In genomic region chr1:152804907-152805306, GRCm38 (mm10) we compare ENCODE assay signal across 24 mouse cellular contexts. TPM values are rescaled to one million over a fixed set of nuclear protein-coding genes. Genes with fewer than 3 reads are reported as not detected.
DNase-seq lines count a peak whose midpoint lies in the region; ATAC-seq and TF ChIP-seq lines count a peak whose summit lies in the region.
"Had no signal": no experiment of that assay in that cellular context is flagged by ENCODE, and none has a peak within 500 bp of the region (broad histone marks: within the 10 kb centered on the region; RNA-seq: fewer than 3 reads in every experiment).

No protein-coding gene starts in this region.

- no peak for TF ChIP-seq RAD21 in CH12.LX (IDR thresholded peaks at IDR 0.05; ENCODE audit: low read depth, low read length)

- no peaks in the 10 kb centered on the region for H3K9me3 ChIP-seq in CH12.LX (replicated peaks; ENCODE audit: low read length)
- H3K9me3 ChIP-seq: embryonic facial prominence, embryonic 10.5 days; heart, embryonic 15.5 days; hindbrain, embryonic 10.5 days had no signal

- DNase-seq in heart, adult 11 months = peak; percentile 93
- DNase-seq in heart, postnatal 10 days = no peak
- no peak for DNase-seq in CH12.LX (ENCODE audit: extremely low read depth)
- DNase-seq in lung, adult 18-20 months = no peak
- DNase-seq in spleen, adult 12 weeks (ENCODE audit: low spot score) = no peak
- no peak for DNase-seq in left cerebral cortex, postnatal 10 days (ENCODE audit: extremely low spot score in 1 of 2, low spot score in 2 of 2)
- DNase-seq: adrenal gland, adult 2 months; adrenal gland, postnatal 25 days; cerebellum, adult 11 months; cerebellum, adult 8-10 months; cerebellum, postnatal 25 days; gastrocnemius, postnatal 36 days had no signal

- H3K27ac ChIP-seq in CH12.LX (ENCODE audit: insufficient read depth, low read depth) = no peak overlapping the region
- H3K27ac ChIP-seq: embryonic facial prominence, embryonic 10.5 days; heart, adult 2 months; heart, embryonic 15.5 days; hindbrain, embryonic 10.5 days; hindbrain, embryonic 14.5 days had no signal

- in situ Hi-C loops in CH12.LX (cut with MboI; ENCODE audit: low pct_ligation_motif_present, low pct_unique_long_range_greater_than_20kb, low sequenced_read_pairs) = no loop called here

- intact Hi-C loops in heart, postnatal 10 days (cut with DNase I) = no loop called here
- intact Hi-C loops in left cerebral cortex, postnatal 10 days (cut with DNase I) = no loop called here

- peak; percentile 54 for ATAC-seq in granulocyte monocyte progenitor cell, adult 5-6 weeks (replicated peaks; ENCODE audit: poor library complexity, severe bottlenecking)
- peak; percentile 64 for ATAC-seq in monocyte, adult 5-6 weeks (replicated peaks; ENCODE audit: insufficient number of reproducible peaks, low FRiP score, low TSS enrichment, poor library complexity, severe bottlenecking)
- ATAC-seq: forebrain, embryonic 14.5 days had no signal

- H3K36me3 ChIP-seq in CH12.LX (replicated peaks in 1 of 2; ENCODE audit: control insufficient read depth in 1 of 2, insufficient read depth in 1 of 2, low read length in 1 of 2) = peaks cover 2 to 7% of the 10 kb centered on the region in 2 experiments
- H3K36me3 ChIP-seq: embryonic facial prominence, embryonic 10.5 days; heart, embryonic 15.5 days; hindbrain, embryonic 10.5 days had no signal

- peaks cover 18% of the 10 kb centered on the region for H3K79me2 ChIP-seq in CH12.LX (replicated peaks; ENCODE audit: control insufficient read depth, extremely low read depth, insufficient read depth, poor library complexity, severe bottlenecking)

- TF ChIP-seq CTCF in CH12.LX (conservative IDR thresholded peaks at IDR 0.05 in 1 of 2, IDR thresholded peaks at IDR 0.05 in 1 of 2; ENCODE audit: low read depth in 2 of 2, low read length in 2 of 2) = no peak

- dilution Hi-C loops in CH12.LX (cut with MboI; ENCODE audit: extremely low pct_ligation_motif_present, extremely low pct_unique_long_range_greater_than_20kb, low sequenced_read_pairs) = no loop called here

- H3K4me3 ChIP-seq in CH12.LX (replicated peaks in 1 of 3; ENCODE audit: low read depth in 2 of 3, low read length in 2 of 3, poor library complexity in 1 of 3) = no peak overlapping the region
- H3K4me3 ChIP-seq: embryonic facial prominence, embryonic 10.5 days; heart, adult 2 months; heart, embryonic 15.5 days; hindbrain, embryonic 10.5 days had no signal

- no peaks in the 10 kb centered on the region for H3K27me3 ChIP-seq in CH12.LX (replicated peaks)
- H3K27me3 ChIP-seq: heart, embryonic 15.5 days had no signal

- peak overlapping the region; percentile 1; the same call in 1 of the 2 replicates for H3K4me2 ChIP-seq in CH12.LX (ENCODE audit: insufficient read depth, low read depth, poor library complexity, severe bottlenecking)
- H3K4me2 ChIP-seq: heart, embryonic 11.5 days; heart, embryonic 15.5 days; hindbrain, embryonic 14.5 days had no signal

- peaks cover 10 to 30% of the 10 kb centered on the region in 2 experiments for H3K4me1 ChIP-seq in CH12.LX (ENCODE audit: control insufficient read depth in 1 of 2, insufficient read depth in 2 of 2)

- TF ChIP-seq POLR2A in CH12.LX (IDR thresholded peaks at IDR 0.05; ENCODE audit: low read depth, low read length) = no peak; the same call in 1 of the 2 replicates

- no peak for TF ChIP-seq EP300 in CH12.LX (IDR thresholded peaks at IDR 0.05; ENCODE audit: low read length)

- H3K9ac ChIP-seq in CH12.LX (ENCODE audit: insufficient read depth, low read depth) = no peak overlapping the region
- H3K9ac ChIP-seq: heart, embryonic 15.5 days; hindbrain, embryonic 14.5 days had no signal

TF ChIP-seq in CH12.LX, 34 proteins besides CTCF, POLR2A, EP300 and RAD21:
- TF ChIP-seq KAT2A (IDR thresholded peaks at IDR 0.05; ENCODE audit: insufficient replicate concordance, low read length) = no peak
- TF ChIP-seq JUND (conservative IDR thresholded peaks at IDR 0.05; ENCODE audit: low read depth, low read length) = no peak
- no peak for TF ChIP-seq RCOR1 (conservative IDR thresholded peaks at IDR 0.05; ENCODE audit: low read depth, low read length)
- TF ChIP-seq JUN (IDR thresholded peaks at IDR 0.05; ENCODE audit: insufficient read depth, low read depth, low read length) = no peak
- no peak for TF ChIP-seq E2F4 (IDR thresholded peaks at IDR 0.05; ENCODE audit: insufficient replicate concordance, low read depth, low read length)
- TF ChIP-seq IRF4 (IDR thresholded peaks at IDR 0.05; ENCODE audit: low read depth, low read length) = 0 out of 2 replicates have a peak, but pooled peaks have one; percentile 38

RNA-seq across cellular contexts. Expression of gene Ncf2, which starts 4.9 kb away (rescaled TPM):
- total RNA-seq in heart, postnatal 10 days (2021) = 1 to 10 TPM; 2.8 to 2.9 TPM
- total RNA-seq in CH12.LX (2012; rRNA removed) = 82.5 and 89.2 TPM in 2 replicates
- 89.9 and 99.9 TPM in 2 replicates for total RNA-seq in CH12.LX (2014; rRNA removed)
- 82.6 and 85.8 TPM in 2 replicates for polyA plus RNA-seq in CH12.LX (2012; ENCODE audit: insufficient read length, low read depth)
- total RNA-seq in granulocyte monocyte progenitor cell, adult 5-6 weeks (2014; fragmentation: Nextera tagmentation) = 102 and 121 TPM in 2 replicates
- total RNA-seq in granulocyte monocyte progenitor cell, adult 5-6 weeks (2017) = 118 and 136 TPM in 2 replicates
- 355 to 740 TPM (median 657 TPM) in 3 replicates for total RNA-seq in monocyte, adult 5-6 weeks (2017)
- total RNA-seq in left cerebral cortex, postnatal 10 days (2021) = 1 to 10 TPM; 2.4 to 2.8 TPM

RNA-seq across cellular contexts. Expression of gene Arpc5, which starts 38.6 kb away (rescaled TPM):
- total RNA-seq in heart, postnatal 10 days (2021) = 10 to 100 TPM; 81.2 to 86.1 TPM
- total RNA-seq in CH12.LX (2012; rRNA removed) (125 and 128 TPM in 2 replicates), CH12.LX (2014; rRNA removed) (399 and 408 TPM in 2 replicates)
- polyA plus RNA-seq in CH12.LX (2012; ENCODE audit: insufficient read length, low read depth) = 232 and 260 TPM in 2 replicates
- 175 and 199 TPM in 2 replicates for total RNA-seq in granulocyte monocyte progenitor cell, adult 5-6 weeks (2014; fragmentation: Nextera tagmentation)
- total RNA-seq in granulocyte monocyte progenitor cell, adult 5-6 weeks (2017) = 115 and 134 TPM in 2 replicates
- total RNA-seq in monocyte, adult 5-6 weeks (2017) = 321 to 382 TPM (median 369 TPM) in 3 replicates
- total RNA-seq in left cerebral cortex, postnatal 10 days (2021) = 100 to 1,000 TPM; 210 to 213 TPM

RNA-seq across cellular contexts. Expression of gene Rgl1, which starts 38.8 kb away (rescaled TPM):
- 10 to 100 TPM; 59.3 to 72.0 TPM for total RNA-seq in heart, postnatal 10 days (2021)
- total RNA-seq in CH12.LX (2012; rRNA removed) (0.25 and 0.42 TPM in 2 replicates), CH12.LX (2014; rRNA removed) (0.68 and 0.74 TPM in 2 replicates)
- 1.7 and 1.8 TPM in 2 replicates for polyA plus RNA-seq in CH12.LX (2012; ENCODE audit: insufficient read length, low read depth)
- 1.6 and 3.3 TPM in 2 replicates for total RNA-seq in granulocyte monocyte progenitor cell, adult 5-6 weeks (2014; fragmentation: Nextera tagmentation)
- 0.46 and 2.1 TPM in 2 replicates for total RNA-seq in granulocyte monocyte progenitor cell, adult 5-6 weeks (2017)
- 7.3 to 16.7 TPM (median 10.5 TPM) in 3 replicates for total RNA-seq in monocyte, adult 5-6 weeks (2017)
- total RNA-seq in left cerebral cortex, postnatal 10 days (2021) = 10 to 100 TPM; 85.2 to 86.9 TPM

RNA-seq across cellular contexts. Expression of gene Apobec4, which starts 54.6 kb away (rescaled TPM):
- total RNA-seq in heart, postnatal 10 days (2021) = not detected
- total RNA-seq in CH12.LX (2012; rRNA removed) = not detected in 2 replicates
- not detected in 2 replicates for total RNA-seq in CH12.LX (2014; rRNA removed)
- polyA plus RNA-seq in CH12.LX (2012; ENCODE audit: insufficient read length, low read depth) = not detected in 2 replicates
- total RNA-seq in granulocyte monocyte progenitor cell, adult 5-6 weeks (2014; fragmentation: Nextera tagmentation) = not detected in 2 replicates
- total RNA-seq in granulocyte monocyte progenitor cell, adult 5-6 weeks (2017) = not detected in 2 replicates
- not detected in 3 replicates for total RNA-seq in monocyte, adult 5-6 weeks (2017)
- total RNA-seq in left cerebral cortex, postnatal 10 days (2021) = not detected
- total RNA-seq: adrenal gland, adult 2 months; adrenal gland, postnatal 25 days; ES-E14; gastrocnemius, adult 8-10 months; gastrocnemius, postnatal 36 days; heart, adult 2 months; heart, postnatal 25 days had no signal
- polyA plus RNA-seq: adrenal gland, adult 2 months; embryonic facial prominence, embryonic 10.5 days; heart, adult 2 months; heart, embryonic 11.5 days; heart, embryonic 15.5 days; hindbrain, embryonic 10.5 days had no signal

Comparison
In these comparisons a context has a peak if more than half of its experiments do, and no peak if none do; other contexts are left out.
1. RNA of gene Ncf2, which starts 4.9 kb away (total RNA-seq): 355 to 740 TPM in monocyte, adult 5-6 weeks, 102 to 136 TPM in granulocyte monocyte progenitor cell, adult 5-6 weeks and 82.5 to 99.9 TPM in CH12.LX; 2.8 to 2.9 TPM in heart, postnatal 10 days and 2.4 to 2.8 TPM in left cerebral cortex, postnatal 10 days; every median in the first group is over 10 times any median in the second.